Mouse (Mus musculus) ES-E14 (cell line): ENCODE data around the gene Gadd45a. TPM values are rescaled to one million over a fixed set of nuclear protein-coding genes. Genes with fewer than 3 reads are reported as not detected.

Experiments used
- DNase-seq: peaks from one replicate; pipeline ENCODE4 v3.0.0-alpha.2; 2013; ENCODE audit warnings: low read depth, low spot score
- H3K27ac ChIP-seq: 2 replicates; pipeline ENCODE4 v1.5.1; 2012; ENCODE audit warnings: low read depth, mild to moderate bottlenecking, low read length, moderate library complexity, mixed read lengths; ENCODE audit not compliant: poor library complexity, insufficient read depth, severe bottlenecking
- H3K36me3 ChIP-seq: 2 replicates; pipeline ENCODE4 v1.6.1; 2012; ENCODE audit warnings: mild to moderate bottlenecking, low read length, moderate library complexity, mixed read lengths; ENCODE audit not compliant: control insufficient read depth, poor library complexity, insufficient read depth, severe bottlenecking
- H3K4me1 ChIP-seq, 2 experiments: fragments of 150-350 bp in 1 of 2; sonication (generic) in 1 of 2; 2 replicates each; pipeline ENCODE4 v1.6.1; 2012; ENCODE audit warnings: low read length in 2 of 2, mild to moderate bottlenecking in 1 of 2, mixed read lengths in 1 of 2; ENCODE audit not compliant: control insufficient read depth in 2 of 2, insufficient read depth in 2 of 2, poor library complexity in 1 of 2
- H3K4me3 ChIP-seq, 2 experiments: fragments of 150-350 bp in 1 of 2; sonication (generic) in 1 of 2; 2 replicates each; pipeline ENCODE4 v1.5.1; 2012; ENCODE audit warnings: low read length in 2 of 2, low read depth in 1 of 2, mild to moderate bottlenecking in 1 of 2, mixed read lengths in 1 of 2; ENCODE audit not compliant: insufficient read depth in 1 of 2, poor library complexity in 1 of 2, severe bottlenecking in 1 of 2
- H3K9ac ChIP-seq: 2 replicates; pipeline ENCODE4 v1.6.1; 2012; ENCODE audit warnings: low read depth, mild to moderate bottlenecking, low read length, mixed read lengths; ENCODE audit not compliant: poor library complexity, insufficient read depth, severe bottlenecking
- H3K9me3 ChIP-seq: fragments of 150-350 bp; sonication (generic); 2 replicates; pipeline ENCODE4 v1.6.1; 2012; ENCODE audit warnings: low read depth, mild to moderate bottlenecking, low read length; ENCODE audit not compliant: control insufficient read depth, insufficient read depth
- CHD2 ChIP-seq: IDR thresholded peaks from 2 replicates; pipeline ENCODE4 v1.6.1; 2014; ENCODE audit warnings: mild to moderate bottlenecking, low read depth, low read length, inconsistent platforms
- HCFC1 ChIP-seq: IDR thresholded peaks from 2 replicates; pipeline ENCODE4 v1.6.1; 2012; ENCODE audit warnings: low read length, inconsistent platforms, borderline replicate concordance; ENCODE audit not compliant: insufficient read depth
- MAFK ChIP-seq: IDR thresholded peaks from 2 replicates; pipeline ENCODE4 v1.6.1; 2014; ENCODE audit warnings: mild to moderate bottlenecking, low read depth, low read length, inconsistent platforms; ENCODE audit not compliant: insufficient read depth
- ZC3H11A ChIP-seq: IDR thresholded peaks from 2 replicates; pipeline ENCODE4 v1.6.1; 2012; ENCODE audit warnings: low read depth, mild to moderate bottlenecking, inconsistent platforms, low read length, borderline replicate concordance
- ZNF384 ChIP-seq: IDR thresholded peaks from 2 replicates; pipeline ENCODE4 v1.6.1; 2012; ENCODE audit warnings: low read depth, low read length, inconsistent platforms
- in situ Hi-C, 2 experiments: fragments of 600-800 bp; cut with MboI; formaldehyde crosslinking; loops; one replicate each; pipeline ENCODE4 v1.15.1; 2025; ENCODE audit warnings: low sequenced_read_pairs in 2 of 2, inconsistent platforms in 1 of 2; ENCODE audit not compliant: unreplicated experiment in 2 of 2
- total RNA-seq: library from RNA; depleted of rRNA; stranded (reverse); fragments of 300-350 nt; gene quantifications from 2 replicates; pipeline ENCODE4 v1.2.3, GENCODE M21; 2012

Gadd45a gene
- total RNA-seq, 1 experiment = 49.1 TPM

- in situ Hi-C loops = no loop called here
Measured at GRCm38 (mm10) chr6:67073446-67073845, 36.2 kb upstream of the Gadd45a start.

DNA sequence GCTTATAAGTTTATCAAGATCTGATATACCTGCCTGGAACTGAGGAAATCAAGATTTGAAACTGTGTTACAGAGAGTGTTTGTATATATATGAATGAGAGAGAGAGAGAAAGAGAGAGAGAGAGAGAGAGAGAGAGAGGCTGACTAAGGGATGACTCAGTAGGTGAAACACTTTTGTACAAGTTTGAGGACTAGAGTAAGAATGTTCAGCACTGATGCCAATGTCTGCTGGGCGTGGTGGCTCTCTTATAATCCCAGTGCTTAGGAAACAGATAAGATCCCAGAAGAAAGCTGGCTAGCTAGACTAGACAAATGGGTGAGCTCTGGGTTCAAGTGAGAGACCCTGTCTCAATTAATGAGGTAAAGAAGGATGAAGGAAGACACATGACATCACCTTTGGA is 34.4 kb upstream of the Gadd45a start:
- Histone ChIP-seq H3K27ac (no peak overlapping the region), H3K4me1 (peaks cover 3 to 9% of the 10 kb centered on the region in 2 experiments; a peak in 3 of 4 replicates), H3K36me3 (no peaks in the 10 kb centered on the region), H3K9ac (no peak overlapping the region), H3K9me3 (no peaks in the 10 kb centered on the region), H3K4me3 (no peak overlapping the region)
- no peak for TF ChIP-seq ZC3H11A
- no peak for TF ChIP-seq HCFC1
- TF ChIP-seq ZNF384 = no peak
- no peak for TF ChIP-seq MAFK
- no peak for TF ChIP-seq CHD2
- in situ Hi-C loops = no loop called here
- no peak for DNase-seq

More at GRCm38 (mm10) chr6:67073446-67073845, 36.2 kb upstream of the Gadd45a start:
- no peak overlapping the region for H3K4me3 ChIP-seq
- H3K4me1 ChIP-seq = peaks cover 3 to 9% of the 10 kb centered on the region in 2 experiments; a peak in 3 of 4 replicates
- H3K27ac ChIP-seq = no peak overlapping the region
- no peaks in the 10 kb centered on the region for H3K9me3 ChIP-seq
- H3K36me3 ChIP-seq = no peaks in the 10 kb centered on the region
- H3K9ac ChIP-seq = no peak overlapping the region
- TF ChIP-seq CHD2 = no peak
- TF ChIP-seq HCFC1 = no peak
- TF ChIP-seq ZNF384 = no peak
- no peak for TF ChIP-seq MAFK
- TF ChIP-seq ZC3H11A = no peak
- no peak for DNase-seq

DNA sequence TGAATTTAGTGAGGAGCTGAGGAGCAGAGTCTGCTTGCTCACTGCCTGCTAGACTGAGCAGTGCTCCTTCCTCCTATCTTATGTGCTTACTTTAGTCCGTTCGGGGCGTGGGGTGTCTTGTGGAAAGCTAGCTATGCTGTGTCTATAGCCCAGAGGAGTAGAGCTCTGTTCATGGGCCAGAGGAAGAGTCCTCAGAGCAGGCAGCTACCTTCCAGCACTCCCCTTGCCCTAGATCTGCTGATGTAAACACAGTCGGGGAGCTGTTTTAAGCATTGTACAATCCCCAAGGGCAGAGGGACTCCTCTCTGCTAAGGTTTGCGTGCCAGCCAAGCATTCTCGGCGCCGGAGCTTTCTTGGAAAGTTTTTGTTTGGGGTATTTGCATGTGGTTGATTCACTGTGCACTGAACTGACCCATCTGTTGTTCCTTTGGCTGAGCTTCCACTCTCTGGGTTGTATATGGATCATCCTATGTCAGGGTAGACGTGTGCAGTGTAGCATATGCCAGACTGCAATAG is 32.6 kb upstream of the Gadd45a start:
- in situ Hi-C loops = no loop called here
- Histone ChIP-seq H3K27ac (no peak overlapping the region), H3K9me3 (no peaks in the 10 kb centered on the region), H3K36me3 (no peaks in the 10 kb centered on the region), H3K9ac (peak overlapping the region; percentile 7; the same call in 1 of the 2 replicates), H3K4me3 (peak overlapping the region in 1 of 2 experiments; percentile 26; a peak in 1 of 4 replicates), H3K4me1 (peaks cover 3 to 9% of the 10 kb centered on the region in 2 experiments; a peak in 3 of 4 replicates)
- TF ChIP-seq MAFK (no peak), ZNF384 (no peak), HCFC1 (no peak), ZC3H11A (no peak), CHD2 (no peak)
- DNase-seq = no peak

- Histone ChIP-seq H3K4me3 (peak overlapping the region in 1 of 2 experiments; percentile 26; a peak in 1 of 4 replicates), H3K9me3 (no peaks in the 10 kb centered on the region)
Measured at GRCm38 (mm10) chr6:67069219-67069762, 32.0 kb upstream of the Gadd45a start.

More at GRCm38 (mm10) chr6:67069219-67069762, 32.0 kb upstream of the Gadd45a start:
- in situ Hi-C loops = no loop called here
- no peak overlapping the region for H3K27ac ChIP-seq
- no peaks in the 10 kb centered on the region for H3K36me3 ChIP-seq
- peaks cover 3 to 9% of the 10 kb centered on the region in 2 experiments; a peak in 3 of 4 replicates for H3K4me1 ChIP-seq
- no peak for DNase-seq
- no peak overlapping the region for H3K9ac ChIP-seq
- no peak for TF ChIP-seq ZC3H11A
- TF ChIP-seq CHD2 = no peak
- no peak for TF ChIP-seq HCFC1
- no peak for TF ChIP-seq ZNF384
- no peak for TF ChIP-seq MAFK
